Mouse (Mus musculus): ENCODE results near the gene Zfp345. TPM values are rescaled to one million over a fixed set of nuclear protein-coding genes. Genes with fewer than 3 reads are reported as not detected.
"Not testable (repeated sequence)": the region's sequence is repeated elsewhere in the genome, so short reads cannot be mapped to it uniquely, and the experiment has no call there.

The Zfp345 gene
- not detected in 2 replicates for polyA plus RNA-seq (2015; fragmentation: Nextera tagmentation; extraction: Ambion mirVana)

DNA sequence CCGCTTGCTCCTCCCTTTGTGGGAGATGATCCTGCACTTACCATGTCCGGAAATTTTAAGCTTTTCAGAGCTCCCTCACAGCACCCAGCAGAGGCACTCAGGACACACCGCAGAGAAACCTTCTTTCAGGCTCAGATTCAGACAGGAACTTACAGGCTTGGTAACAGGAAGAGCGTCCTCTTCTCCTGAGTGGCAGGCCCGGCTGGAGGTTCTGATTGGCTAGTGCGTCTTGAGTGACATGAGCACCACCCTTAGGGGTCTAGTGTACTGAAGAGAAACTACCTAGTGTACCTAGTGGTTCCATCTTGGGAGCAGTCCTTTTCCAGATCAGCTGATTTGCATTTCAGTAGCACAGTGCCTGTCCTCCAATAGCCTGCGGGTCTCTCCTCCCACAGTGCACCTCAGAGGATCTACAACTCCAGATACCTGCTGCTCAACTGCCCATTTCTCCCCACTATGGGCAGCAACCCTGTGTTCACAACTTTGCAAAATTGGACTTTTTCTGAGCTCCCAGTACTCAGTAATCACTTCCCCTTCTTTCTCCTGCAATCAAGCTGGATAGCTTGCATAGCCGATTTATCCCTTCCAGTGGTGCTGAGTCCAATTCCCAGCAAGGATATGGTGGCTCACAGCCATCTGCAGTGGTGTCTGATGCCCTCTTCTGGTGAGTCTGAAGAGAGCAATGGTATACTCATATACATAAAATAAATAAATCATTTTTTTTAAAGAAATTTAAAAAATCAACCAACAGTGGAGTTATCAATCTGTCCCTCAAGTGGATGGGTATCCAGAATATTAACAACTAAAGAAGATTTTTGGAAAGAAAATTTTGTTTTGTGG is at the start of gene Zfp345:
TSS of gene Zfp345 (minus strand) at position 153 of the 840 bp plus-strand sequence.
- not testable (repeated sequence) for H3K36me3 ChIP-seq (ENCODE audit: control insufficient read depth, insufficient read depth, low read length); H3K4me2 ChIP-seq (ENCODE audit: low read depth, low read length); ATAC-seq; H3K9me3 ChIP-seq (ENCODE audit: control insufficient read depth, low read length); H3K27ac ChIP-seq (ENCODE audit: low read length); H3K4me1 ChIP-seq (ENCODE audit: control insufficient read depth, insufficient read depth, low read length); H3K4me3 ChIP-seq (ENCODE audit: low read length); H3K27me3 ChIP-seq (replicated peaks; ENCODE audit: control insufficient read depth, insufficient read depth, low read length); H3K9ac ChIP-seq (ENCODE audit: low read depth, low read length)
- WGBS = 69% methylated on average over 7 of the region's 8 CpGs

DNA sequence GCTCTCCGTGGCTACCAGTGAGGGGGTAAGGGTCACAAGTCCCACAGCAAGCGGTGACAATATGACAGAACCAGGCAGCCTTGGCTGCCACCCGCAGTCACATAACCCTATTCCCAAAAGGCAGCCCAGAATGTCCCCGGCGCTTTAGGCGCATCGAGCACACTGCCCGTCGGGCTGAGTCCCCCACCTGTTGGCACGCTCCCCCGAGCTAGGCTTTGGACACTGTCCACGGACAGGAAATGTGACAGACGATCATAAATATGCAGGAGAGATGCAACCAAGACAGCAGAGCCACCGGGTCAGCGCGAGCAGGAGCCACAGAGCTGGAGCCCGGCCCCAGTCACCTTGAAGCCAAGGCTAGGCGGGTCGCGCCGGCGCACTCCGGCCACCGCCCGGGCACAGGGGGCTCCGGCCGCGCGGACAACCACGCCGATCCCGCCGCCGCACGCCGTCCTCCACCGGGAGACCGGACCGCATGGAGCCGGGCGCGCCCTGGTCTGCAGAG is 40.9 kb upstream of the Zfp345 start:
- H3K36me3 ChIP-seq (ENCODE audit: control insufficient read depth, insufficient read depth, low read length) = no peaks in the 10 kb centered on the region
- 2% methylated on average over 42 of the region's 42 CpGs for WGBS
- no peaks in the 10 kb centered on the region for H3K9me3 ChIP-seq (ENCODE audit: control insufficient read depth, low read length)
- H3K27me3 ChIP-seq (replicated peaks; ENCODE audit: control insufficient read depth, insufficient read depth, low read length) = peaks cover 4% of the 10 kb centered on the region; the same call in 1 of the 2 replicates
- no peak overlapping the region for H3K27ac ChIP-seq (ENCODE audit: low read length)
- H3K4me1 ChIP-seq (ENCODE audit: control insufficient read depth, insufficient read depth, low read length) = no peaks in the 10 kb centered on the region
- H3K4me2 ChIP-seq (ENCODE audit: low read depth, low read length) = peak overlapping the region; percentile 85
- H3K9ac ChIP-seq (ENCODE audit: low read depth, low read length) = peak overlapping the region; percentile 63
- ATAC-seq = no peak
- peak overlapping the region; percentile 47 for H3K4me3 ChIP-seq (ENCODE audit: low read length)

DNA sequence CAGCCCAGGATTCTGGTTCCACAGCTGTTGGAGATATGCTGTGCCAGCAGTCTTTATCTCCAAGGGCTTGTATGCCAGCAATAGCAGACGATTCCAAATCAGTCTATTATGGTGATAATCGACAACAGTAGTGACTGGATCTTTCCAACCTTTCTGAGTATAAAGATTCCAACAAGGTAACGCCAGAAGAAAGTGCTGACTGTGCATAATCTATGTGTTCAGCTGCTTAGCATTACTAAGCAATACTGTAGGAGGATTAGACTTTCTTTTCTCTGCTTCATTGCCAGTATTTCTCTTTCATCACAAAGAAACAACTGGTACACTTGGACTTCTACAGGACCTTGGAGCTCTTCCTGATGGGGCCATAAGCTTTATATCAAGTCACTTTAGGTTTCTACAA is 27.9 kb upstream of the Zfp345 start:
- Histone ChIP-seq H3K27me3 (replicated peaks; ENCODE audit: control insufficient read depth, insufficient read depth, low read length) (no peaks in the 10 kb centered on the region), H3K27ac (ENCODE audit: low read length) (no peak overlapping the region), H3K9me3 (ENCODE audit: control insufficient read depth, low read length) (no peaks in the 10 kb centered on the region), H3K9ac (ENCODE audit: low read depth, low read length) (no peak overlapping the region), H3K4me3 (ENCODE audit: low read length) (no peak overlapping the region), H3K4me2 (ENCODE audit: low read depth, low read length) (no peak overlapping the region), H3K4me1 (ENCODE audit: control insufficient read depth, insufficient read depth, low read length) (no peaks in the 10 kb centered on the region), H3K36me3 (ENCODE audit: control insufficient read depth, insufficient read depth, low read length) (no peaks in the 10 kb centered on the region)
- 84% methylated on average over 3 of the region's 3 CpGs for WGBS
- ATAC-seq = no peak

DNA sequence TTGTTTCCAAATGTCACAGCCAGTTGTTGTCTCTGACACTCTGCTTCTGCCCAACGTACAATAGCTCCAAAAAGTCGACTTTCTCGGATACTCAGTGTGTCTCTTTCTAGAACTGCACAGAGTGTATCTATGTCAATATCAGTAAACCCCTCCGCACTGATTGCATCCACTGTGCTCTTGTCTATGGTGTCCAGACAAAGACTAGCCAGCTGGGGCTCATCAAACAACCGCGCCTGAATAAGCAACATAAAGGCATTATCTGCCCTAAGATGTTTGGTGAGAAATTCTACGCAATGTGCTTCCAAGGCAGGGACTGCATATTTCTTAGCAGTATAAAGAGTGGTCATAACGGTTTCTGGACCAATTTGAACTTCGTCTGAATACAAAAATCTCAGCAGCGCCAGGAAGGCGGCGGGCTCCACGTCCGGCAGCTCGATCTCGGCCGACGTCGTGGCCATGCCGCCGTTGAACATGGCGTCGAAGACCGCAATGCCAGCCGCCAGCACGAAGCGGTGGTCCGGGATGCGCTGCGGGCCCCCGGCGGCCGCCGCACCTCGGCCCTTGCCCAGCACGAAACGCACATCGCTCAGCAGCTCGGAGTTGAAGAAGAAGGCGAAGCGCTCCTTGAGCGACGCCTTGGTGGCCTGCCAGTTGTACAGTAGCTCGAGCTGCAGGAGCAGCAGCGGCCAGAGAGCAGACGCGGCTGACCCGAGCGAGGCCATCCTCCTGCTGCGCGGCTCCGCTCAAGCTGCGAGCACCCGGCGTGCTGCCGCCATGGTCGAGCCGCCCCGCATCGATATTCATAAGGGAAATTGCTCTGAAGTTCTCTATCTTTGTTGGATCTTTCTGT is 15.5 kb upstream of the Zfp345 start:
- H3K27me3 ChIP-seq (replicated peaks; ENCODE audit: control insufficient read depth, insufficient read depth, low read length); H3K27ac ChIP-seq (ENCODE audit: low read length); H3K9ac ChIP-seq (ENCODE audit: low read depth, low read length); H3K4me1 ChIP-seq (ENCODE audit: control insufficient read depth, insufficient read depth, low read length); ATAC-seq; H3K9me3 ChIP-seq (ENCODE audit: control insufficient read depth, low read length); H3K36me3 ChIP-seq (ENCODE audit: control insufficient read depth, insufficient read depth, low read length): not testable (repeated sequence)
- 37% methylated on average over 60 of the region's 60 CpGs for WGBS
- Histone ChIP-seq H3K4me2 (ENCODE audit: low read depth, low read length) (peak overlapping the region; percentile 52), H3K4me3 (ENCODE audit: low read length) (peak overlapping the region; percentile 33)

DNA sequence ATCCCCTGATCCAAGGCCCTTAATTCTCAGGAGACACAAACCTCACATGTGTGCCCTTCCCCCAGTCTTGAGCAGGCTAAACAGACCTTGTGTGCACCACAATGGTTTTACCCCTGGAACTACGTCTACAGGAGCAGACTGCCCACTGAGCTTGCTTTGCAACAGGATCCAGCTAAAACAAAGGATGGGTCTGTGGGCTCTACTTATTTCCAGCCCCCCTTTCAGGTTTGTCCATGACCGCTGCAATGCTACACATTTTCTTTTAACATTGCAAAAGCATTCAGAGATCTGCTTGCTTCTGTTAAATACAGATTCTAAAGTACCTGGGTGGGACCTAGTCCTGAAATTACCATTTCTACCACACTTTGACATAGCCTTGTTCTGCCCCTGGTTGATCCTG is 8.1 kb upstream of the Zfp345 start:
- Histone ChIP-seq H3K27me3 (replicated peaks; ENCODE audit: control insufficient read depth, insufficient read depth, low read length) (no peaks in the 10 kb centered on the region), H3K4me3 (ENCODE audit: low read length) (no peak overlapping the region), H3K9me3 (ENCODE audit: control insufficient read depth, low read length) (no peaks in the 10 kb centered on the region), H3K4me2 (ENCODE audit: low read depth, low read length) (no peak overlapping the region), H3K27ac (ENCODE audit: low read length) (no peak overlapping the region), H3K4me1 (ENCODE audit: control insufficient read depth, insufficient read depth, low read length) (no peaks in the 10 kb centered on the region), H3K9ac (ENCODE audit: low read depth, low read length) (no peak overlapping the region), H3K36me3 (ENCODE audit: control insufficient read depth, insufficient read depth, low read length) (no peaks in the 10 kb centered on the region)
- no peak for ATAC-seq
- 78% methylated on average over 2 of the region's 2 CpGs for WGBS

DNA sequence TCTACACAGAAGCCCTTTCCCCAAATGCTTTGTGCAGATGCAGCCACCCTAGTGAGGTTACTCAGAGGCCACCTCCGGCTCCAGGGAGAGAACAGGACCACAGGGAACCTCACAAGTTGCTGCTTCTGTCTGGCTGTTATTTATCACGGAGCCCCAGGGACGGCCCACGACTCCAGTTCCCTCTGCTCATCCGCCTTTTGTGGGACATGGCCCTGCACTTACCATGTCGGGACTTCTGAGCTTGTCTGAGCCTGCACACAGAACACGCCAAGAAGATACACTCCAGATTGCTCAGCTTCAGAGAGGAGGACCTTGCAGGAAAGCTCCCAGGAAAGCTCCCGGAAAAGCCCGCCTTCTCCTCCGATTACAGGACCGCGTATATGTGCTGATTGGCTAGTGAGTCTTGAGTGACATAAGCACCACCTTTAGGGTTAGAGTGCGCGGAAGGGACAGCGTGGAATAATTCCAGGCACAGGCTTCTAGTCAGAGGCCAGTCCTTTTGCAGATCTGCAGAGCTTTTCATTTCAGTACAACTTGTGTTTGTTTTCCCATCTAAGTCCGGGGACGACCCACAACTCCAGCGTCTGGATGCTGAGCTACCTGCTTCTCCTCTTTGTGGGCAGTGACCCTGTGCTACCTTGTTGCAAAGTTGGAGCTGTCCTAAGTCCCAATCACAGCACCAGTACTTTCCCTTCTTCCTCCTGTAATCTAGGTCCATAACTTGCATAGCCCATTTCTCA is 33.5 kb downstream of the Zfp345 start, which contains the start of gene Zfp442:
TSS of gene Zfp442 (minus strand) at position 307 of the 740 bp plus-strand sequence.
- not testable (repeated sequence) for H3K36me3 ChIP-seq (ENCODE audit: control insufficient read depth, insufficient read depth, low read length); H3K4me1 ChIP-seq (ENCODE audit: control insufficient read depth, insufficient read depth, low read length); H3K9me3 ChIP-seq (ENCODE audit: control insufficient read depth, low read length); H3K27me3 ChIP-seq (replicated peaks; ENCODE audit: control insufficient read depth, insufficient read depth, low read length)
- H3K4me3 ChIP-seq (ENCODE audit: low read length) = peak within 1 kb of the TSS; percentile 51
- 2% methylated on average over 18 of the region's 18 CpGs for WGBS
- peak; percentile 100 for ATAC-seq
- peak within 1 kb of the TSS; percentile 59 for H3K27ac ChIP-seq (ENCODE audit: low read length)
- H3K9ac ChIP-seq (ENCODE audit: low read depth, low read length) = peak within 1 kb of the TSS; percentile 60; the same call in 1 of the 2 replicates
- H3K4me2 ChIP-seq (ENCODE audit: low read depth, low read length) = peak within 1 kb of the TSS; percentile 51

DNA sequence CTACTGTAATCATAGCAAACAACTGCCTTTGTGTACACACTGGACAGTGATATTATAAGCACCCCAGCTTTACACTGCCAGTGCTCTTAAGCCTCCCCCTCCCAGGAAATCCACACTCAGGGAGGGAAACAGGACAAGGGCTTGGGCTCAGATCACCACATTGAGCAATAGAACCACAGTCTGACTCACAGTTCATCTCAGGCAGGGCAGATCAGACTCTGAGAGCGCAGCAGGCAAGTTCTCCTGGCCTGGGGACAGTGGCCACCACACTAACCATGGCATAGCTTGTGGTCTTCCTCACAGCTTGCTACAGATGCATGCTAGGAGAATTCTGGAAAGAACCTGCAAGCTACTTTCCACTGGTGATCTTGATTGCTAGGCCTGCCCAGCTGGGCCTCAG is 45.8 kb downstream of the Zfp345 start:
- H3K4me2 ChIP-seq (ENCODE audit: low read depth, low read length); H3K9me3 ChIP-seq (ENCODE audit: control insufficient read depth, low read length); H3K4me3 ChIP-seq (ENCODE audit: low read length); H3K27ac ChIP-seq (ENCODE audit: low read length); H3K9ac ChIP-seq (ENCODE audit: low read depth, low read length); H3K36me3 ChIP-seq (ENCODE audit: control insufficient read depth, insufficient read depth, low read length); H3K27me3 ChIP-seq (replicated peaks; ENCODE audit: control insufficient read depth, insufficient read depth, low read length); H3K4me1 ChIP-seq (ENCODE audit: control insufficient read depth, insufficient read depth, low read length): not testable (repeated sequence)
- ATAC-seq = peak; percentile 48
- 93% methylated on average over 1 of the region's 1 CpGs for WGBS

Data from intestine, embryonic 16.5 days (tissue).